Mouse (Mus musculus): ENCODE measurements around the gene Slc4a1.

GRCm38 (mm10) chr11:102336191-102336590, 29.8 kb downstream of the Slc4a1 start:
- TF ChIP-seq POLR2A (IDR thresholded peaks at IDR 0.05; ENCODE audit: insufficient read depth, low read depth, low read length), result no peak
- no peak for TF ChIP-seq EP300 (IDR thresholded peaks at IDR 0.05; ENCODE audit: insufficient read depth, low read depth, low read length)
- TF ChIP-seq CTCF (IDR thresholded peaks at IDR 0.05), result no peak

All from heart, adult 2 months (tissue).